Mouse (Mus musculus) stomach, embryonic 16.5 days (tissue): ENCODE data around the gene Mpg. TPM values are rescaled to one million over a fixed set of nuclear protein-coding genes. Genes with fewer than 3 reads are reported as not detected.
A peak's percentile ranks its signal among the peaks of the same experiment; 100 is the strongest.
"Not testable (repeated sequence)": the region's sequence is repeated elsewhere in the genome, so short reads cannot be mapped to it uniquely, and the experiment has no call there.

Experiments
- ATAC-seq: fragments of 200-750 bp; cut with Nextera tagmentation; 2 replicates; pipeline ENCODE4 v1.8.0; 2017; ENCODE audit warnings: moderate number of reproducible peaks, moderate TSS enrichment; ENCODE audit not compliant: insufficient read depth, low FRiP score
- H3K27ac ChIP-seq: fragments of 300-500 bp; sonication (generic); 2 replicates; pipeline ENCODE4 v1.5.1; 2014; ENCODE audit warnings: low read length
- H3K27me3 ChIP-seq: fragments of 300-500 bp; sonication (generic); 2 replicates; pipeline ENCODE4 v1.6.1; 2014; ENCODE audit warnings: low read length, control low read depth, mixed read lengths; ENCODE audit not compliant: control insufficient read depth, insufficient read depth
- H3K36me3 ChIP-seq: fragments of 300-500 bp; sonication (generic); 2 replicates; pipeline ENCODE4 v1.6.1; 2014; ENCODE audit warnings: low read length; ENCODE audit not compliant: control insufficient read depth, insufficient read depth
- H3K4me1 ChIP-seq: fragments of 300-500 bp; sonication (generic); 2 replicates; pipeline ENCODE4 v1.6.1; 2014; ENCODE audit warnings: low read length, control low read depth, mixed read lengths; ENCODE audit not compliant: control insufficient read depth, insufficient read depth
- H3K4me2 ChIP-seq: fragments of 300-500 bp; sonication (generic); 2 replicates; pipeline ENCODE4 v1.6.1; 2014; ENCODE audit warnings: low read depth, low read length, mixed read lengths
- H3K4me3 ChIP-seq: fragments of 300-500 bp; sonication (generic); replicated peaks from 2 replicates; pipeline ENCODE4 v1.5.1; 2014; ENCODE audit warnings: mild to moderate bottlenecking, low read length
- H3K9ac ChIP-seq: fragments of 300-500 bp; sonication (generic); 2 replicates; pipeline ENCODE4 v1.6.1; 2014; ENCODE audit warnings: low read length
- H3K9me3 ChIP-seq: fragments of 300-500 bp; sonication (generic); replicated peaks from 2 replicates; pipeline ENCODE4 v1.6.1; 2016; ENCODE audit warnings: low read length, control low read depth; ENCODE audit not compliant: control insufficient read depth
- WGBS: fragments of 180-500 bp; shearing (Covaris S2); extraction: QIAGEN DNeasy Blood & Tissue Kit; methylation state at CpG from one replicate; pipeline ENCODE4 v1.1.7; 2014; 5-methylcytosine and 5-hydroxymethylcytosine counted together
- polyA plus RNA-seq: library from polyadenylated mRNA; unstranded; fragments of >200 nt; fragmentation: Nextera tagmentation; extraction: Ambion mirVana; gene quantifications from 2 replicates; pipeline ENCODE4 v1.2.1, GENCODE M21; 2015

Gene Mpg
- polyA plus RNA-seq, 1 experiment from 2014 or later, result 32.6 TPM

DNA sequence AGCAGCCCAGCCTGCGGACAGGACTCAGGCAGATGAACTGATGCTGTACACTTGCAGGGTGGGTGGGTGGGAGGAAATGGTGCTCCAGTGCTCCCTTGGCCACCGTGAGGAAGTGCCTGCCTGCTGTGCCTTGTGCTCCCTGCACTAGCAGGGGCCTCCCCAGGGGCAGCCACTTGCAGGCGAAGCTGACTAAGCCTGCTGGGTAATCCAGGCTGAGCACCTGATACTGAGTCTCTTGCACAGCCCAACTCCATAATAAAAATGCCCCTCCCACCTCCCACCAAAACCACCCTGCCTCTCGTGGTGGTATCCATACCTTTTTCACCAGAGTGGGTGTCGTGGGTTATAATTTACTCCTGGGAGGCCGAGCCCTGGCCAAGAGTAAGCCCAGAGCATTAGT, 27.1 kb upstream of the Mpg start:
- Histone ChIP-seq H3K4me2 (no peak overlapping the region), H3K27ac (no peak overlapping the region), H3K36me3 (no peaks in the 10 kb centered on the region), H3K9ac (no peak overlapping the region; the same call in 1 of the 2 replicates), H3K9me3 (no peaks in the 10 kb centered on the region), H3K4me1 (no peaks in the 10 kb centered on the region), H3K4me3 (no peak overlapping the region), H3K27me3 (no peaks in the 10 kb centered on the region)
- ATAC-seq, result no peak
- WGBS, result 44% methylated on average over 6 of the region's 6 CpGs

- Histone ChIP-seq H3K9ac (no peak within 1 kb of the TSS; the same call in 1 of the 2 replicates), H3K4me1 (0 out of 2 replicates have a peak, but pooled peaks cover 3% of the 10 kb centered on the region), H3K36me3 (no peaks in the 10 kb centered on the region), H3K4me3 (no peak within 1 kb of the TSS), H3K4me2 (no peak within 1 kb of the TSS), H3K27me3 (no peaks in the 10 kb centered on the region), H3K9me3 (no peaks in the 10 kb centered on the region), H3K27ac (no peak within 1 kb of the TSS)
- WGBS, result 58% methylated on average over 10 of the region's 10 CpGs
- no peak for ATAC-seq
These were observed 26.2 kb upstream of the Mpg start, which contains the start of gene Il9r for GRCm38 (mm10) chr11:32200075-32200601. Gene Il9r, minus strand, starts transcription at chr11:32200279.

DNA sequence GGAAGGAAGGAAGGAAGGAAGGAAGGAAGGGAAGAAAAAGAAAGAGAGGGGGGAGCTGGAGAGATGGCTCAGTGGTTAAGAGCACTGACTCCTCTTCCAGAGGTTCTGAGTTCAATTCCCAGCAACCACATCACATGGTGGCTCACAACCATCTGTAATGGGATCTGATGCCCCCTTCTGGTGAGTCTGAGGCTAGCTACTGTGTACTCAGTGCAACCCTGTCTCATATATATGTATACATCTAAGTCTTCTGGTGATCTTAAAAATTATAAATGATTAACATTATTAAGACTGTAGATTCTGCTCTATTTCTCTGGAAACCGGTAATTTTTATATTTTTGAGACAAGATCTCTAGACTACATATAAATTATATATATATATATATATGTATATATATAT, 25.3 kb upstream of the Mpg start:
- 59% methylated on average over 1 of the region's 1 CpGs for WGBS

GRCm38 (mm10) chr11:32201922-32202685, 24.2 kb upstream of the Mpg start:
- no peaks in the 10 kb centered on the region for H3K27me3 ChIP-seq
- no peak overlapping the region for H3K4me3 ChIP-seq
- H3K4me1 ChIP-seq, result peaks cover 13% of the 10 kb centered on the region; the same call in 1 of the 2 replicates
- H3K9me3 ChIP-seq, result no peaks in the 10 kb centered on the region
- H3K4me2 ChIP-seq, result no peak overlapping the region
- 67% methylated on average over 11 of the region's 11 CpGs for WGBS
- no peak overlapping the region for H3K27ac ChIP-seq
- no peak for ATAC-seq
- no peak overlapping the region for H3K9ac ChIP-seq
- no peaks in the 10 kb centered on the region for H3K36me3 ChIP-seq

More for the DNA sequence above, 25.3 kb upstream of the Mpg start:
- not testable (repeated sequence) for H3K27me3 ChIP-seq, H3K27ac ChIP-seq, H3K9me3 ChIP-seq, H3K36me3 ChIP-seq, H3K4me3 ChIP-seq, ATAC-seq, H3K4me1 ChIP-seq, H3K9ac ChIP-seq, H3K4me2 ChIP-seq

DNA sequence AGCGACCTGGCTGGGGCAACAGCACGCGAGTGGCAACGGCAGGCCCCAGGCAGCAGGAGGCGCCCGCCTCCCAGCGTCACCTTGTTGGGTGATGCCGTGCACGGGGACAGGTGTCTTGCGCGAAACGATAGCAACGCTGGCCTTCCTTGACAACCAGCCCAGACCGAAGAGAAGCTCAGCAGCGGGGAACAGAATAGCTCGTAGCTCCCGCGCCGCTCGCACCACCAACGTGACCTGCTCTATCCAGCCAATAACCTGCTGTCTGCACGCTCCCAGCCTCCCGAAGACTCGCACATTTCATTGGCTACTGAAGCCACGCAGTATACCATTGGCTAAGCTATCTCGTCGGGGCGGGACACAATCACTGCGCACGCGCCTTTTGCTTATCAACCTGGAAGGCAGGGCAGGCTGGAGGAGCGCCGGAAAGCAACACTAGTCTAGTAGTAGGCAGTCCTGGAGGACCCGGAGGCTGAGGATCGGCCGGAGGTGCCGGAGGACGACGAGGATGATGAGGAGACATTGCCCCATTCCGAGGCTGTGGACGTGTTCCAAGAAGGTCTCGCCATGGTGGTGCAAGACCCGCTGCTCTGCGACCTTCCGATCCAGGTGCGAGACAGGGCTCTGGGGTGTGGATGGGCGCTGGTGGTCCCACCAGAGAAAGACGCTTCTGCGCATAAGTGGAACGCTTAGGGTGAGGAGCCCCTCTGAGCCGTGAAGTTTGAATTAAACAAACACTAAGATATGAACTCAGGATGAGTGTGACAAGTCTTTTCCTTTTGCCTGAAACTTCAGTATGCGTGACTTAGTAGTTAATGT, 21.0 kb upstream of the Mpg start, which contains the start of gene Snrnp25:
Snrnp25 (plus strand) TSS at position 358 of the 816 bp plus-strand sequence.
- Histone ChIP-seq H3K27me3 (no peaks in the 10 kb centered on the region), H3K36me3 (peaks cover 9% of the 10 kb centered on the region), H3K4me3 (peak within 1 kb of the TSS; percentile 69), H3K4me2 (peak within 1 kb of the TSS; percentile 86), H3K4me1 (peaks cover 13% of the 10 kb centered on the region; the same call in 1 of the 2 replicates), H3K9me3 (no peaks in the 10 kb centered on the region), H3K9ac (peak within 1 kb of the TSS; percentile 80), H3K27ac (no peak within 1 kb of the TSS)
- ATAC-seq, result peak; percentile 100
- WGBS, result under 1% methylated on average over 52 of the region's 52 CpGs

GRCm38 (mm10) chr11:32210623-32211022, 15.7 kb upstream of the Mpg start:
- ATAC-seq, result no peak; the same call in 1 of the 2 replicates
- Histone ChIP-seq H3K4me3 (no peak overlapping the region), H3K36me3 (peaks cover 41% of the 10 kb centered on the region), H3K27me3 (no peaks in the 10 kb centered on the region), H3K9ac (no peak overlapping the region), H3K4me2 (no peak overlapping the region), H3K9me3 (no peaks in the 10 kb centered on the region), H3K4me1 (peaks cover 10% of the 10 kb centered on the region; the same call in 1 of the 2 replicates), H3K27ac (no peak overlapping the region)
- 72% methylated on average over 9 of the region's 9 CpGs for WGBS

DNA sequence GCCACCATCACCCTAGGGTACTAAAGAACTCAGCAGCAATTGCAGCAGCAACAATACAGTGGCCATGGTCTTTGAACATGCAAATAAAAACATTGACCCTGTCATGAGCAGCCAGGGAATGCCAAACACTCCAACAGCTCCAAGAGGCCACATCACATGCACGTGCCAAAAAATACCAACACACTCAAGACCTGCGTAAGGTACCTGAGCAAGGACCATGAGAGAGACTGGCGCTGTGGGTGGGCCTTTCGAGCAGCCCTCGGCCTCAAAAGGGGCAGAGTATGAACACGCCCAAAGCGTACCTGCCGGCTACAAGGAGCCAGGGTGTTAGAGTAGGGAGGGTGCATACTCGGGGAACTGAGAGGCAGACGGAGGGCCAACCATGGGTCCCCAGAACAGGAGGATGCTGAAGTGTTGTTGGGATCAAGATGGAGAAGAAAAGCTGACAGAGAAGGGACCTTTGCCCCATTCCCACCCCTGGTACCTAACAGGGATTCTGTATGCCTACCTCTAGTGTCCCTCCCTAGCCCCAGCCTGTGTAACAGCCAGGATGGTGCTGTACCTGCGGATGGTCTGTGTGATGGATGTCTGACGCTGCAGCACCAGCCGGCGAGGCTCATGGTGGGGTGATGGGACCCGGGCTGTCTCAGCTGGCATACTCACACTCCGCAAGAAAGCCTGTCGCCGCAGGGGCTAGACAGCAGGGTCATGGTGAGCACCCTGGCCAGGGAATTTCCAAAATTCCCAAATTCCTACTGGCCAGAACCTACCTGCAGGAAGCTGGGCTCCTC, 10.7 kb upstream of the Mpg start:
- no peak for ATAC-seq
- H3K27ac ChIP-seq, result no peak overlapping the region
- no peak overlapping the region for H3K4me3 ChIP-seq
- H3K9ac ChIP-seq, result no peak overlapping the region
- no peak overlapping the region for H3K4me2 ChIP-seq
- H3K4me1 ChIP-seq, result peaks cover 24% of the 10 kb centered on the region
- no peaks in the 10 kb centered on the region for H3K9me3 ChIP-seq
- 92% methylated on average over 18 of the region's 18 CpGs for WGBS
- no peaks in the 10 kb centered on the region for H3K27me3 ChIP-seq
- peaks cover 28% of the 10 kb centered on the region for H3K36me3 ChIP-seq

GRCm38 (mm10) chr11:32216851-32217250, 9.5 kb upstream of the Mpg start:
- 25% methylated on average over 8 of the region's 8 CpGs for WGBS
- peaks cover 29% of the 10 kb centered on the region for H3K4me1 ChIP-seq
- no peak overlapping the region for H3K4me3 ChIP-seq
- peak overlapping the region; percentile 29; the same call in 1 of the 2 replicates for H3K9ac ChIP-seq
- H3K27ac ChIP-seq, result no peak overlapping the region
- peaks cover 23% of the 10 kb centered on the region for H3K36me3 ChIP-seq
- peak; percentile 18; the same call in 1 of the 2 replicates for ATAC-seq
- H3K4me2 ChIP-seq, result no peak overlapping the region
- H3K27me3 ChIP-seq, result no peaks in the 10 kb centered on the region
- H3K9me3 ChIP-seq, result no peaks in the 10 kb centered on the region
